Mouse (Mus musculus): Measurements from ENCODE around the gene Tmem107. TPM values are rescaled to one million over a fixed set of nuclear protein-coding genes. Genes with fewer than 3 reads are reported as not detected.

Gene Tmem107
- polyA plus RNA-seq, 2 experiments = 12.0 to 21.9 TPM

DNA sequence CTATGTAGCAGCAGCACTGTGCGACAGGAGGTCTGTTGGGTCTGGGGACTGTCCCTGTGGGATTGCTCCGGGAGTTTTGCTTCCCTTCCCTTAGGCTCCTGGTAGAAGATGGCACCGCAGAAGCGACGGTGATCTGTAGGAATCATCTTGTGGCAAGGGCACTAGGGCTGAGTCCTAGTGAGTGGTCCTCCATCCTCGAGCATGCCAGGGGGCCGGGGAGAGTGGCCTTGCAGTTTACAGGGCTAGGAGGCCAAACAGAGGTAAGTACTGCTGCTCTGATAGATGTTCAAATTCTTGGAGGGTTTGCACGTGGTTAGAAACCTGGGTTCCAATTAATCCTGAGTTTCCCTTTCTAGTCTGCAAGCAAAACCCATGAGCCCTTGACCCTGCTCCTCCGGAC is 35.2 kb upstream of the Tmem107 start:
- H3K9ac ChIP-seq (replicated peaks) = no peak overlapping the region
- ATAC-seq (ENCODE audit: insufficient read depth) = no peak
- no peak overlapping the region for H3K4me3 ChIP-seq (ENCODE audit: insufficient read depth in 1 of 2, low read depth in 2 of 2, low read length in 2 of 2)

GRCm38 (mm10) chr11:69035849-69036248 is 34.8 kb upstream of the Tmem107 start:
- peaks cover 9% of the 10 kb centered on the region; the same call in 1 of the 2 replicates for H3K36me3 ChIP-seq (replicated peaks; ENCODE audit: control insufficient read depth, insufficient read depth, low read depth)
- no peaks in the 10 kb centered on the region for H3K27me3 ChIP-seq (ENCODE audit: control insufficient read depth, insufficient read depth, low read length)
- ATAC-seq (ENCODE audit: insufficient read depth) = no peak
- H3K27ac ChIP-seq = 0 out of 2 replicates have a peak overlapping the region, but pooled peaks have one; percentile 1
- peak; percentile 96 for TF ChIP-seq CTCF (IDR thresholded peaks at IDR 0.05; ENCODE audit: low read depth)
- no peak for TF ChIP-seq EP300 (IDR thresholded peaks at IDR 0.05; ENCODE audit: low read depth)
- no peak overlapping the region for H3K9ac ChIP-seq (replicated peaks)
- peaks cover 7 to 23% of the 10 kb centered on the region in 2 experiments for H3K4me1 ChIP-seq (replicated peaks; ENCODE audit: control insufficient read depth in 2 of 2, insufficient read depth in 2 of 2, low read length in 1 of 2)
- 3% methylated on average over 8 of the region's 8 CpGs for WGBS (ENCODE audit: insufficient replicate concordance)
- DNase-seq (ENCODE audit: low read depth in 3 of 3, low spot score in 3 of 3) = peak; percentile 79 to 82 (median 79)
- H3K9me3 ChIP-seq (ENCODE audit: control insufficient read depth, low read length) = no peaks in the 10 kb centered on the region
- H3K4me3 ChIP-seq (ENCODE audit: insufficient read depth in 1 of 2, low read depth in 2 of 2, low read length in 2 of 2) = peak overlapping the region in 1 of 2 experiments; percentile 73; a peak in 2 of 4 replicates
- peak overlapping the region; percentile 91 for H3K4me2 ChIP-seq (ENCODE audit: low read depth)

More for the DNA sequence above, 35.2 kb upstream of the Tmem107 start:
- TF ChIP-seq CTCF (IDR thresholded peaks at IDR 0.05; ENCODE audit: low read depth) (no peak), EP300 (IDR thresholded peaks at IDR 0.05; ENCODE audit: low read depth) (no peak)
- Histone ChIP-seq H3K27ac (0 out of 2 replicates have a peak overlapping the region, but pooled peaks have one; percentile 1), H3K4me1 (replicated peaks; ENCODE audit: control insufficient read depth in 2 of 2, insufficient read depth in 2 of 2, low read length in 1 of 2) (peaks cover 7 to 23% of the 10 kb centered on the region in 2 experiments), H3K4me2 (ENCODE audit: low read depth) (peak overlapping the region; percentile 91), H3K27me3 (ENCODE audit: control insufficient read depth, insufficient read depth, low read length) (no peaks in the 10 kb centered on the region), H3K36me3 (replicated peaks; ENCODE audit: control insufficient read depth, insufficient read depth, low read depth) (peaks cover 9% of the 10 kb centered on the region; the same call in 1 of the 2 replicates), H3K9me3 (ENCODE audit: control insufficient read depth, low read length) (no peaks in the 10 kb centered on the region)
- no peak for DNase-seq (ENCODE audit: low read depth in 3 of 3, low spot score in 3 of 3)
- WGBS (ENCODE audit: insufficient replicate concordance) = 74% methylated on average over 9 of the region's 9 CpGs

DNA sequence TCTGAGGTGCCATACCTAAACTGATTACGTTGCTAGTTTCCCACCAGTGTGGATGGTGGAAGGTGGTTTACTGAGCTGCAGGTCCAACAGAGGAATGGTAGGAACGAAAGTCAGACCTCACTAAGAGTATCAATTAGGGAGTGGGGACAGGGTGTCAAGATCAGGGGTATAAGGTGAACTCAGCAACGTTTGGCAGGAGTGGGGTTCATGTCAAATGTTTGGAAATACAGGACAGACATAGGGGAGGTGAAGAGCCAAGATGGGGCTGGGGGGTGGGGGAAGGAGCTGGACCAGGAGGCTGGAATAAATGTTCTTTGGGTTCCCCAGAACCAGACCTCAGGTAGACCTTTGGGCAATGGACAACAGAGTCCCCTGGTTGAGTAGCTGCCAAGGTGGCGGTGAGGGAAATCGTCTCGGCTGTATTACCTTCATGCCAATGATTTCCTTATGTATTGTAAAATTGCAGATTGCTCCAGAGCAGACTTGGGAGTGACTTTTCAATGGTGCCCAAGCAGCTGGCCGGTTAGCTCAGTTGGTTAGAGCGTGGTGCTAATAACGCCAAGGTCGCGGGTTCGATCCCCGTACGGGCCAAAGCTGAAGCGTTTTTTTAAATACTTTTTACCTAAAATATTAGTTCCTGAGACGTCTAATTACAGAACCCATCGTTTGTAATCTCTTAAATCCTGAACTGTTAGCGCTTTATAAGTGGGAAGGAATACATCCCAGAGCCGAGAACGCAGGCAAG is 33.9 kb upstream of the Tmem107 start:
- peak; percentile 75 to 80 (median 75) for DNase-seq (ENCODE audit: low read depth in 3 of 3, low spot score in 3 of 3)
- peak overlapping the region; percentile 91 for H3K4me2 ChIP-seq (ENCODE audit: low read depth)
- TF ChIP-seq EP300 (IDR thresholded peaks at IDR 0.05; ENCODE audit: low read depth) = no peak
- no peak for TF ChIP-seq CTCF (IDR thresholded peaks at IDR 0.05; ENCODE audit: low read depth)
- peak overlapping the region; percentile 73 for H3K9ac ChIP-seq (replicated peaks)
- H3K36me3 ChIP-seq (replicated peaks; ENCODE audit: control insufficient read depth, insufficient read depth, low read depth) = peaks cover 9% of the 10 kb centered on the region; the same call in 1 of the 2 replicates
- H3K9me3 ChIP-seq (ENCODE audit: control insufficient read depth, low read length) = no peaks in the 10 kb centered on the region
- peak overlapping the region; percentile 73 to 100 for H3K4me3 ChIP-seq (ENCODE audit: insufficient read depth in 1 of 2, low read depth in 2 of 2, low read length in 2 of 2)
- peak overlapping the region; percentile 51 for H3K27ac ChIP-seq
- peaks cover 7 to 23% of the 10 kb centered on the region in 2 experiments for H3K4me1 ChIP-seq (replicated peaks; ENCODE audit: control insufficient read depth in 2 of 2, insufficient read depth in 2 of 2, low read length in 1 of 2)
- WGBS (ENCODE audit: insufficient replicate concordance) = 9% methylated on average over 20 of the region's 20 CpGs
- ATAC-seq (ENCODE audit: insufficient read depth) = peak; percentile 33
- H3K27me3 ChIP-seq (ENCODE audit: control insufficient read depth, insufficient read depth, low read length) = no peaks in the 10 kb centered on the region

- Histone ChIP-seq H3K36me3 (replicated peaks; ENCODE audit: control insufficient read depth, insufficient read depth, low read depth) (peaks cover 9% of the 10 kb centered on the region; the same call in 1 of the 2 replicates), H3K4me1 (replicated peaks; ENCODE audit: control insufficient read depth in 2 of 2, insufficient read depth in 2 of 2, low read length in 1 of 2) (peaks cover 7 to 23% of the 10 kb centered on the region in 2 experiments), H3K9ac (replicated peaks) (peak overlapping the region; percentile 73), H3K4me2 (ENCODE audit: low read depth) (peak overlapping the region; percentile 91), H3K27ac (peak overlapping the region; percentile 51), H3K4me3 (ENCODE audit: insufficient read depth in 1 of 2, low read depth in 2 of 2, low read length in 2 of 2) (peak overlapping the region; percentile 73 to 100), H3K9me3 (ENCODE audit: control insufficient read depth, low read length) (no peaks in the 10 kb centered on the region), H3K27me3 (ENCODE audit: control insufficient read depth, insufficient read depth, low read length) (no peaks in the 10 kb centered on the region)
- ATAC-seq (ENCODE audit: insufficient read depth) (peak; percentile 55), DNase-seq (ENCODE audit: low read depth in 3 of 3, low spot score in 3 of 3) (peak; percentile 74 to 82 (median 79))
- under 1% methylated on average over 34 of the region's 34 CpGs for WGBS (ENCODE audit: insufficient replicate concordance)
- no peak for TF ChIP-seq CTCF (IDR thresholded peaks at IDR 0.05; ENCODE audit: low read depth)
- no peak for TF ChIP-seq EP300 (IDR thresholded peaks at IDR 0.05; ENCODE audit: low read depth)
Observed at GRCm38 (mm10) chr11:69037231-69038061, 33.2 kb upstream of the Tmem107 start.

Measured in liver, embryonic 14.5 days (tissue).